Mouse (Mus musculus) telencephalon, adult 2 months (tissue): Measurements from ENCODE around the gene Slc7a7.

Source experiments
- DNase-seq: peaks from one replicate; pipeline ENCODE4 v3.0.0-alpha.2; 2011; ENCODE audit warnings: low read depth, low spot score

Gene Slc7a7

GRCm38 (mm10) chr14:54412629-54413170, 4.9 kb downstream of the Slc7a7 start:
- DNase-seq, result no peak

GRCm38 (mm10) chr14:54412000-54412576, 5.5 kb downstream of the Slc7a7 start:
- DNase-seq, result no peak

DNA sequence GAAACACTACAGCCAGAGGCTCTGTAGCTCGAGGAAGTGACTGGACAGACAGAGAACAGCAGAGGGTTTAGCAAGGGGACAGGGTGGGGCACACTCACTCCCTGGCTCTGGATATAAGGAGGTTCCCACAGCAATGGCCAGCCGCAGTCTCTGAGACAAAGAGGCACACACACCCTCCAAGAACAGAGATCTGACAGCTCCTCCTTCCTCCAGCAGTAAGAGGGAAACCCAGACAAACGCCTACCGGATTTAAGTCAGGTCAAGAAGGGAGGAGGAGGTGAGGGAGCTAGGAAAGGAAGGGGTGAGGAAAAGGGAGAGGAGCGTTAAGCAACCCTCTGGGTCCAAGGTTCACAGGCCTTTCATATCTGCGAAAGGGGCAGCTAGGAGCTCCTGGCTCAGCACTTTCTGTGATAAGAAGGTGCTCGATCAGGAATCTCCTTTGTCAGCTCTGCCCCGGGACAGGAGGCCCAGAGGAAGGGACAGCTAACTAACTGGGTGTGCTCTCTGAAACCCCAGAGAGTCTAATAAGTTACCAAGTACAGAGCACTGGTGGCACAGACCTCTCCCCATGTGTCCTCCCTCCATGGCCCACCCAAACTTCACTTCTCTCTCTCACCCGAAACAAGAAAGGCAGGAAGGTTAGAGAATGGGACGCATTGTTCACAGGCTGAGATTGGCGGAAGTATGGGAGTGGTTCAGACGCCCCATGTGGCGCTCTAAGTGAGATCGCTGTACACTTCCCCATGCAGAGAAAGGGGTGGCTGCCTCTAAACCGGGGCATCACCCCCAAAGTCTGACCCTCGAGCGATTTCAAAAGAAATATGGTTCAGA, 7.4 kb downstream of the Slc7a7 start:
- DNase-seq, result no peak

DNA sequence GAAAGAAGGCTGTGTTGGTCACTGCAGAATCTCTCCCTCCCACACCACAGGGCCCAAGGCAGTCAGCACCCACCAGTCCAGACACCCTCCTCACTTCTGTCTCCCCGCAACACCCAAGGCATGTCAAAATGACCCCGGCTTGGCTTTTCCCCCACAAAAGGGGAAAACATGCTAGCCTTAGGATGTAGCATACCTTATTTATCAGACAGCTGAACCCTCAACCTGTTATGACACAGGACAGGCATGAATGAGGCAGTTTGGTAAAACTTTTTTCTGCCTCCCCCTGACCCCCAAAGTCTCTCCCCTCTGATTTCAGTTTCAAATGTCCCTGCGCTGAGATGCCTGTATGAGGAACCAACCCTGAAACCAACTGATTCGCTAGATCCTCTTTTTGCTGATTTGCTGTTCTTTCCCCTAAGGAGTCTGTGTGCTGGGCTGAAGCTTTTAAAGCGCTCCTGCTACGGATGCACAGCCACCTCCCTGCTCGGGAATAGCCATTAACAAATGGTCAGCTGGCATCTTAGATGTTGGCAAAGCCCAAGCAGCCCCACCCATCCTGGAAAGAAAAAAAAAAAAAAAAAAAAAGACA, 8.4 kb downstream of the Slc7a7 start:
- DNase-seq, result no peak

GRCm38 (mm10) chr14:54408336-54409056, 9.1 kb downstream of the Slc7a7 start:
- DNase-seq, result no peak

DNA sequence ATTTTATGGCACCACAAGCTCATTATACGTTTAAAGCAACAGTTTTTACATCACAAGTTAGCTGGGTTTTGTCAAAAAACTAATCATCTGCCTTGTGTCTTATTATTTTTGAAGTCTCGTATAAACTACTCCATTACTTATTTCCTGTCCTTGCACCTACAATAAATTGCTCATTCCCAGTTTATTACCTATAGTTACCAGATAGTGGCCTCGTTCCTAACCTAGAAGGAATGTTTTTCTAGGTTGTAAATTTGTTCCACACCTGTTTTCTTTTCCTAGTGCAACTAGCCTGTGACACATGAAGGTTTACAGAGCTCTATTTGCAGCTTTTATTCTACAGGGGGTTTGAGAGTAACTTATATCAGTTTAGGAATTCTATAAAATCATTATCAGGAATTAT, 15.9 kb downstream of the Slc7a7 start:
- no peak for DNase-seq

DNA sequence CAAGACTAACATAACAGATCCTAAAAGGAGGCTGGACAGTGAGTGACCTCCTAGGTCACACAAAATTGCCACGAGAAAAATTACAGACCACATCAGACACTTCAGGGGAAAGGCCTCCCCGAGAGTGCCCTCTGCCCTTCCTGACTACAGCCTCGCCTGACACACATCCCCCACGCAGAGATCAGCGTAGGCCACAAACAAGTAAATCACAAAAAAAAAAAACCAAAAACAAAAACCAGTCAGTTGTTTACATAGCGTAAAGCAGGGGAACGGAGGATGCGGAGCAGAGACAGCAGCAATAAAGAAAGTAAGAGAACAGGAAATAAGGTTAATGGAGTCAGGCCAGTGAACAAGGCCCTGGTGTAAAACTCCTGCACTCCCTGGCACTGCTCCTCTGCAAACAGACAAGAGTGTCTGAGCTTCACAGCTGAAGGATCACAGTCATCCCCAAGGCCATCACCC, 18.6 kb downstream of the Slc7a7 start:
- DNase-seq, result no peak

- DNase-seq, result no peak
Observed at GRCm38 (mm10) chr14:54398528-54398916, 19.1 kb downstream of the Slc7a7 start.

- DNase-seq, result no peak
Observed at GRCm38 (mm10) chr14:54397872-54398527, 19.6 kb downstream of the Slc7a7 start.

- DNase-seq, result no peak
Observed at GRCm38 (mm10) chr14:54396685-54397084, 20.9 kb downstream of the Slc7a7 start.

- DNase-seq, result no peak
Observed at GRCm38 (mm10) chr14:54394309-54394708, 23.3 kb downstream of the Slc7a7 start.

GRCm38 (mm10) chr14:54393794-54394193, 23.8 kb downstream of the Slc7a7 start:
- DNase-seq, result no peak

GRCm38 (mm10) chr14:54390843-54391242, 26.7 kb downstream of the Slc7a7 start:
- DNase-seq, result no peak

GRCm38 (mm10) chr14:54387546-54387945, 30.0 kb downstream of the Slc7a7 start:
- DNase-seq, result no peak

DNA sequence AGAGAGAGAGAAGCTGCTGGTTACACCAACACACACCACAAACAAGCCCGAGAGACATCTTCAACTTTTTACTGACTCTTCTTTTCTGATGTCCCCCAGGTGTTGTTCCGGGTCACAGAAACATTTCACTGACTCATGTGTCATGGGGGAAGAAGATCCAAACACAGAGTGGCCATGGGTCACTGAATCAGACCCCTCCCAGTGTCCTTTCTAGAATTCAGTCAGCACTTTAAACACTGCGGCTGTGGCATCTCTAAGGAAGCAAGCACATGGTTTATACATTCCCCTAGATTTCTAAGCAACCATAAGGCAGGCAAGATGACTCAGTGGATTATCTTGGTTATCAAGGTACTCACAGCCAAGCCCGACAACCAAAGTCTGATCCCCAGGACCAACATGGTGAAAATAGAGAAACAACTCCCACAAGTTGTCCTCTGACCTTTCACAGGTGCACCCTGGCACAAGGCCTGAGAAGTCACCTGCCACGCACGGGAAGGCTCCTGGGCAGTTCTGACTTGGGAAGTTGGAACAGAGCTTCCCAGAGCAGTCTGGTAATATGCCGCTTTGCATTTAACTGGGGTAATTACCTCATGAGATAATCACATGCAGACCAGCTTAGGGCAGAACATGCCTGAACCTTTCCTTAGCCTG, 31.5 kb downstream of the Slc7a7 start:
- DNase-seq, result no peak

GRCm38 (mm10) chr14:54384396-54384795, 33.2 kb downstream of the Slc7a7 start:
- no peak for DNase-seq

GRCm38 (mm10) chr14:54383355-54383771, 34.2 kb downstream of the Slc7a7 start:
- DNase-seq, result no peak

DNA sequence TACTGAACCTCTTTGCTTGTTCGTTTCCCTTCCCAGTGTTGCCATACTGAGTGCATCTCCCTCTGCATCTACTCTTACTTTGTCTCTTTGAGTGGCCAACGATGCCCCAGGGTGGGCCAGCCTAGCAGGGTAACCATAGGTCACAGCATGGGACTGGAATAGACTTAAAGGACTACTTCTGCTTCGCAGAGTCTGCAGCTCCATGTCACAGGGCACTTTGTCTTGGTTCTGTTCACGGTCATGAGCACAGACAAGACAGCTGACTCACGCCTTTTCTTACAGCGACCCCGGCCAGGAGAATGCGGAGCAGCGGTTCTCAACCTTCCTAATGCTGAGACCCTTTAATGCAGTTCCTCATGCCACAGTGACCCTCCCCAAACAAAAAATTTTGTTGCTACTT, 34.9 kb downstream of the Slc7a7 start:
- DNase-seq, result no peak

DNA sequence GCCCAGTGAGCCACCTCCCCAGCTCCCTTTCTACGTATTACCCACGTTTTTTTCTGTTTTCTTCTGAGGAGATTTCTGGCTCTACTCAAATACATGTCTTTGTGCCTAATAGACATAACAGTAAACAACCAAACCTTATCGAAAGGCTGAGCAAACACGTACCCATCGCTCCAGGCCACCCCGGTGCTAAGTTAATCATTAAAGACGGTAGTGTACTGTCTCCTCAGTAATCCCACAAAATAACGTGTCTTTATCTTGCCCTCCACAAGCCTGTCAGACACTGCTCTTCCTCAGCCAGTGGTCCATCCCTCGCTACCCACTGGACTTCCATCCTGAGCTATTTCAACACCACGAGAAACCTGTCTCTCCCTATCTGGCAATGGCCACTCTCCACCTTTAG, 35.8 kb downstream of the Slc7a7 start:
- DNase-seq, result no peak

DNA sequence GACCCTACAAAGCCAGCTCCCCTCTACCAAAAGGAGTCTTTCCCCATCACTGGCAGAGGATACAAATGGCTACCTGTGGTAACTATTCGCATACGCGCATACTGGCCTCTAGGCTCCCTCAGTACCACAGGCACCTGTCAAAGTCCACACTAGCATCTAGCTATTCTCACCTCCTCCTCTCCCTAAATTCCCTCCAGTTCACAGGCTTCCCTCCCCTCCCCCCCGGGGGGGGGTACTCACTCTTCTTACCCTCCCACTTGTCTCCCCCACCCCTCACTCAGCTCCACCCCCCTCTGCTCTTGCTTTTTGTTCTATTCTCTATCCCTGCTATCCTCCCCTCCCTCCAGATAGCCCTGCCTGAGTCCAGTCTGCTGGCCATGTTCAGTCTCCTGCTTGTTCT, 37.0 kb downstream of the Slc7a7 start:
- no peak for DNase-seq

GRCm38 (mm10) chr14:54379571-54379970, 38.0 kb downstream of the Slc7a7 start:
- DNase-seq, result no peak
